Mouse (Mus musculus) limb, embryonic 15.5 days (tissue): ENCODE data around the gene Gatad1. TPM values are rescaled to one million over a fixed set of nuclear protein-coding genes. Genes with fewer than 3 reads are reported as not detected.
"Not testable (repeated sequence)": the region's sequence is repeated elsewhere in the genome, so short reads cannot be mapped to it uniquely, and the experiment has no call there.

Experiments
- ATAC-seq: fragments of 200-750 bp; cut with Nextera tagmentation; 2 replicates; pipeline ENCODE4 v1.8.0; 2017; ENCODE audit warnings: low read depth, moderate TSS enrichment; ENCODE audit not compliant: insufficient number of reproducible peaks, low FRiP score, low TSS enrichment
- H3K27ac ChIP-seq: fragments of 300-500 bp; sonication (generic); 2 replicates; pipeline ENCODE4 v1.5.1; 2015; ENCODE audit warnings: moderate library complexity, mild to moderate bottlenecking, inconsistent platforms
- H3K27me3 ChIP-seq: fragments of 300-500 bp; sonication (generic); 2 replicates; pipeline ENCODE4 v1.6.1; 2015; ENCODE audit warnings: inconsistent platforms
- H3K36me3 ChIP-seq: fragments of 300-500 bp; sonication (generic); 2 replicates; pipeline ENCODE4 v1.6.1; 2015; ENCODE audit warnings: inconsistent platforms
- H3K4me1 ChIP-seq: fragments of 300-500 bp; sonication (generic); 2 replicates; pipeline ENCODE4 v1.6.1; 2015; ENCODE audit warnings: inconsistent platforms
- H3K4me2 ChIP-seq: fragments of 300-500 bp; sonication (generic); 2 replicates; pipeline ENCODE4 v1.6.1; 2015; ENCODE audit warnings: mild to moderate bottlenecking, inconsistent platforms
- H3K4me3 ChIP-seq: fragments of 300-500 bp; sonication (generic); 2 replicates; pipeline ENCODE4 v1.5.1; 2015; ENCODE audit warnings: mild to moderate bottlenecking, inconsistent platforms
- H3K9ac ChIP-seq: fragments of 300-500 bp; sonication (generic); 2 replicates; pipeline ENCODE4 v1.6.1; 2015; ENCODE audit warnings: inconsistent platforms
- H3K9me3 ChIP-seq: fragments of 300-500 bp; sonication (generic); 2 replicates; pipeline ENCODE4 v1.6.1; 2016; ENCODE audit warnings: inconsistent platforms
- WGBS: fragments of 180-500 bp; shearing (Covaris S2); methylation state at CpG from one replicate; pipeline ENCODE4 v1.1.7; 2015; 5-methylcytosine and 5-hydroxymethylcytosine counted together
- polyA plus RNA-seq: library from polyadenylated mRNA; unstranded; fragments of >200 nt; fragmentation: Nextera tagmentation; extraction: Ambion mirVana; gene quantifications from 2 replicates; pipeline ENCODE4 v1.2.1, GENCODE M21; 2015

Gatad1 gene
- polyA plus RNA-seq, 1 experiment from 2014 or later = 49.3 TPM

DNA sequence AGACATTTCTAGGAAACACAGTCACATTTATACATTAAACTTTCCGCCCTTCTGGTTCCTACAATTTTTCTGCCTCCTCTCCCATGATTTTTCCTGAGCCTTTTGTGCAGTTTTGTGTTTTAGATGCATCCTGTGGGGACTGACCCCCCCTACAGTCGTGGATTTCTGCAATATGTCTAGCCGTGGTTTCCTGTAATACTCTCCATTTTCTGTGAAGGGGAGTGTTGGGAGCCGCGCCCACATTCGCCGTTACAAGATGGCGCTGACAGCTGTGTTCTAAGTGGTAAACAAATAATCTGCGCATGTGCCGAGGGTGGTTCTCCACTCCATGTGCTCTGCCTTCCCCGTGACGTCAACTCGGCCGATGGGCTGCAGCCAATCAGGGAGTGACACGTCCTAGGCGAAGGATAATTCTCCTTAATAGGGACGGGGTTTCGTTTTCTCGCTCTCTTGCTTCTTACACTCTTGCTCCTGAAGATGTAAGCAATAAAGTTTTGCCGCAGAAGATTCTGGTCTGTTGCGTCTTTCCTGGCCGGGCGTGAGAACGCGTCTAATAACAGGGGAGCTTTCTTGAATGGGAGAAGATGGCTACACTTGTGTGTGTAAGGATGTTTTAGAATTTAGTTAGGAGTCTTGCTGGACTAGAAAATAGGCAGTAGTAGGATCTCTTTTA, 3.9 kb downstream of the Gatad1 start:
- not testable (repeated sequence) for H3K9me3 ChIP-seq, H3K27me3 ChIP-seq, H3K27ac ChIP-seq, ATAC-seq, H3K4me3 ChIP-seq, H3K9ac ChIP-seq, H3K36me3 ChIP-seq, H3K4me2 ChIP-seq, H3K4me1 ChIP-seq
- WGBS = 91% methylated on average over 16 of the region's 25 CpGs

DNA sequence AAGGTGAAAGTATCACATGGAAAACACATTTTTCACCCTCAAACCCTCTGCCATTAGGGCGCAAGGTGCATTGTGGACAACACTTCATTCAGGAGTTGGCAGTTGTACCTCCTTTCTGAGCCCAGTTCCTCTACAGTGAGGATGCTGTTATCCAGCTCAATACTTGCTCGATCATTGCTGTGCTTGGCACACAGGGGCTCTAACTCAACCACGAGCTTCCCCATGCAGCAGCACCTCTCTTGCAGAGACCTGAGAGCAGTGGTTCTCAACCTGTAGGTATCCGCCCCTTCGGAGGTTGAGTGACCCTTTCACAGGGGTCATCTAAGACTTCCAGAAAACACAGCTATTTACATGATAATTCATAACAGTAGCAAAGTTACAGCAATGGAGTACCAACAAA, 5.4 kb downstream of the Gatad1 start:
- peaks cover under 1% of the 10 kb centered on the region; the same call in 1 of the 2 replicates for H3K4me1 ChIP-seq
- no peak for ATAC-seq
- H3K4me3 ChIP-seq = no peak overlapping the region
- no peaks in the 10 kb centered on the region for H3K27me3 ChIP-seq
- no peak overlapping the region for H3K9ac ChIP-seq
- WGBS = 87% methylated on average over 5 of the region's 5 CpGs
- no peaks in the 10 kb centered on the region for H3K9me3 ChIP-seq
- H3K36me3 ChIP-seq = no peaks in the 10 kb centered on the region
- no peak overlapping the region for H3K4me2 ChIP-seq
- H3K27ac ChIP-seq = no peak overlapping the region

DNA sequence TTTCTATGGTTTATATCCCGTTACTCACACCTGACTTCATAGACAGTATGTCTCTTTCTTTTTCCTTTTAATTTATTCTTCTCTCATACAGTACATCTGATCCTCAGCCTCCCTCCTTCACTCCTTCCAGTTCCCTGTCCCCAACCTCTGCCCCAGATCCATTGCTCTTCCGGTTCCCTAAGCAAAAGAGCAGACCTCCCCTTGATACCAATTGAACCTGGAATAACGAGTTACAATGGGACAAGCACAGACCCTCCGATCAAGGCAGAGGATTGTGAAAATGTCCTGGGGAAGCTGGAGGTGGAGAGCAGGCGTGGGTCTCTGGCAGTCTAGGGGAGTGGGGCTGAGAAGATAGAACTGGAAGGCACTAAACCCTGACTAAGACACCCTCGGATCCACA, 6.1 kb downstream of the Gatad1 start, which contains the start of gene Tmbim7:
Tmbim7 (plus strand) TSS at position 301 of the 400 bp plus-strand sequence.
- H3K4me2 ChIP-seq = no peak within 1 kb of the TSS
- 80% methylated on average over 6 of the region's 6 CpGs for WGBS

DNA sequence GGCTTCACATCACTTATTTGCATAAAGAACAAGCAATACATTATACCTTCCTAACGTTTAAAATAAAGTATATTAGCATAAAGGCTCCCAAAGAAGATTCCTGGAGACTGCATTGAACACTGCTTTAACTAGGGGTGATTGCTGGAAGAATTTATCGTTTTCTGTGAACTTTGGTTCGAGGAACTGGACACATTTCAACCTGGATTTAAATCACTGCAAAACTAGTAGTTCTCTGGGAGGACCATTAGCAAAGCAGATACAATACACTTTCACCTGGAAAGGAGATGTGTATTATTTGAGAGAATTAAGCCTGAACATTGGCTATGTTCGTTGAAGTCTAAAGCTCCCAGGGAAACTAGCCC, 8.2 kb downstream of the Gatad1 start:
- Histone ChIP-seq H3K36me3 (no peaks in the 10 kb centered on the region), H3K4me1 (peaks cover 8% of the 10 kb centered on the region; the same call in 1 of the 2 replicates), H3K9ac (no peak overlapping the region), H3K27ac (no peak overlapping the region), H3K4me2 (no peak overlapping the region), H3K27me3 (no peaks in the 10 kb centered on the region), H3K4me3 (no peak overlapping the region), H3K9me3 (no peaks in the 10 kb centered on the region)
- ATAC-seq = no peak
- 70% methylated on average over 4 of the region's 4 CpGs for WGBS

More for the DNA sequence above, 6.1 kb downstream of the Gatad1 start, which contains the start of gene Tmbim7:
- ATAC-seq = no peak
- H3K36me3 ChIP-seq = no peaks in the 10 kb centered on the region
- H3K9ac ChIP-seq = no peak within 1 kb of the TSS
- no peaks in the 10 kb centered on the region for H3K9me3 ChIP-seq
- peaks cover 3% of the 10 kb centered on the region; the same call in 1 of the 2 replicates for H3K4me1 ChIP-seq
- H3K27me3 ChIP-seq = no peaks in the 10 kb centered on the region
- H3K27ac ChIP-seq = no peak within 1 kb of the TSS
- H3K4me3 ChIP-seq = no peak within 1 kb of the TSS

DNA sequence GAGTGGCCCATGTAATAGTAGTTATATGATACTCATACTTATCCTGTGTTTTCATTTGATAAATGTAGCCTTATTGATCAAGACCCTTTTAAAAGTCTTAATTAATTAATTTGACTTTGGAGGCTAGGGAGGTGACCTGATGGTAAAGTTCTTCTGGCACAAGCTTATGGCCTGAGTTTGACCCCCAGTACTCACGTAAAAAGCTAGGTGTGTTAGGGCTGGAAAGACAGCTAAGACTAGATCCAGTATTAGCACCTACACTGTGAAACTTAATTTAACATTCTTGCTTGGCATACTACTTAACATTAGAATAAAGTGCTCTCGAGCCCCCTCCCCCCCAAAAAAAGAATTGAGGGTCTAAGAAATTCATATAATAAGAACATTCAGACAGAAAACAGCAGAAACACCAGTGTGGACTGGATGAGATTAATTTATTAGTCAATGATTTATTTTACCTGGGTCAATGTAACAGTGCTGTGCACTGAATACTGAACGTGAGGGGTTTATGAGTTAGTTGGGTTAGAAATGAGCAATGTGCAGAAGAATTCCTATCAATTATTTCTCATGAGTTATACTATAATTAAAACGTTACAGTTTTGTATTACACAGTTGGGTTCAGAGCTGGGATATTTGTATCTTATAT, 8.7 kb downstream of the Gatad1 start:
- Histone ChIP-seq H3K4me3 (peak overlapping the region; percentile 94), H3K27ac (no peak overlapping the region; the same call in 1 of the 2 replicates), H3K36me3 (peaks cover 2% of the 10 kb centered on the region; the same call in 1 of the 2 replicates), H3K4me1 (peaks cover 8% of the 10 kb centered on the region; the same call in 1 of the 2 replicates), H3K4me2 (0 out of 2 replicates have a peak overlapping the region, but pooled peaks have one; percentile 12), H3K9me3 (no peaks in the 10 kb centered on the region), H3K9ac (no peak overlapping the region), H3K27me3 (no peaks in the 10 kb centered on the region)
- WGBS = 40% methylated on average over 4 of the region's 4 CpGs
- no peak for ATAC-seq

DNA sequence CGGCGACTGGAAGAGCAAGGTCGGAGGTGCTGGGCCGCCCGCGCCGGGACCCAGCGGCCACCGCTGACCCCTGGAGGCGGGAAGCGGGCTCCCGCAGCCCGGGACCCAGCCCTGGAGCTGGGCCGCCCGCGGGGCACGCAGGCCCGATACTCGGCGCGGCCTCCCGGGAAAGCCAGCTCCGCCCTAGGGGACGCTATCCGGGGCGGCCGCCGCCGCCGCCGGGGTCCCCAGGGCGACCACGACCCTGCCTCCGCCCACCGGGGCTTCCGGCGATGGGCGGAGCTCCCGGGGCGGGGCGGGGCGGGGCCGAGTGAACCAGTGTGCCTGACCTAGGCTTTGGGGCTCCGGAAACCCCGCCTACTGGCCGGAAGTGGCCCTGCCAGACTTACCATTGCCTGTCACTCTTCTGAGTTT, 9.3 kb downstream of the Gatad1 start:
- WGBS = 0% methylated on average over 18 of the region's 46 CpGs
- peak overlapping the region; percentile 93 for H3K27ac ChIP-seq

DNA sequence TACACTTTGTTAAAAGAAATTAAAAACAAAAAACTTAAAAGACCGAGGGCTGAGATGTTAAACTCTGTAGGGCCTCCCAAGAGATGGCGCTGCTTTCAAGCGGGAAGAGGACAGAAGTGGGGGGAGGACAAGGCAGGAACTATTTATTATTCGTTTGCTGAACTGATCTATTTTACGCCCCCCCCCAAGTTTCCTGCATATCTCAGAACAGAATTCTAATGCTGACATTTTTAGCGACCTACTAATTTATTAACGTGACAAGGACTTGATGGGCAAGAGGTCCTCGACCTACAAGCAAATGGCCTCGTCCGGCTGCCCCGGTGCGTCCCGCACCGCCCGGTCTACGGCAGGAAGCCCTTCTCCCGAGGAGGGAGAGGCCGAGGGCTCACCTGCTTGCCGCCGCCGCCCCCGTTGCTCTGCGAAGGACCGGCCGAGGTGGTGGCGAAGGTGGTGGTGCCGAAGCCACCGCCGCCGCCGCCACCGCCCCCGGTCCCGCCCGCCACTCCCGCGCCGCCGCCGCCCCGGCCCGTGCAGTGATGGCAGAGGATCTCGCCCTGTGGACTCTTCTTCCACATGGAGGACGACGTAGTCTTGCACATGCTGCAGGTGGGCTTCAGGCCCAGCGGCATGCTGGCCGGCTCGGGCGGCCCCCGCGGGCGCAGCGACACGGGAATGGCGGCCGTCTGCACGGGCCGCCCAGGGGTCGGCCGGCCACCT, 9.8 kb downstream of the Gatad1 start:
- H3K9me3 ChIP-seq = no peaks in the 10 kb centered on the region
- peaks cover 8% of the 10 kb centered on the region; the same call in 1 of the 2 replicates for H3K4me1 ChIP-seq
- ATAC-seq = peak; percentile 59
- under 1% methylated on average over 52 of the region's 60 CpGs for WGBS
- peak overlapping the region; percentile 93 for H3K27ac ChIP-seq
- peak overlapping the region; percentile 86 for H3K9ac ChIP-seq
- peaks cover 4% of the 10 kb centered on the region; the same call in 1 of the 2 replicates for H3K36me3 ChIP-seq
- peak overlapping the region; percentile 94 for H3K4me3 ChIP-seq
- no peaks in the 10 kb centered on the region for H3K27me3 ChIP-seq
- H3K4me2 ChIP-seq = peak overlapping the region; percentile 56

More for the DNA sequence above, 9.3 kb downstream of the Gatad1 start:
- Histone ChIP-seq H3K9ac (peak overlapping the region; percentile 86), H3K9me3 (no peaks in the 10 kb centered on the region), H3K4me2 (peak overlapping the region; percentile 56), H3K36me3 (peaks cover 4% of the 10 kb centered on the region; the same call in 1 of the 2 replicates), H3K4me1 (peaks cover 8% of the 10 kb centered on the region; the same call in 1 of the 2 replicates), H3K27me3 (no peaks in the 10 kb centered on the region), H3K4me3 (peak overlapping the region; percentile 94)
- ATAC-seq = peak; percentile 93

DNA sequence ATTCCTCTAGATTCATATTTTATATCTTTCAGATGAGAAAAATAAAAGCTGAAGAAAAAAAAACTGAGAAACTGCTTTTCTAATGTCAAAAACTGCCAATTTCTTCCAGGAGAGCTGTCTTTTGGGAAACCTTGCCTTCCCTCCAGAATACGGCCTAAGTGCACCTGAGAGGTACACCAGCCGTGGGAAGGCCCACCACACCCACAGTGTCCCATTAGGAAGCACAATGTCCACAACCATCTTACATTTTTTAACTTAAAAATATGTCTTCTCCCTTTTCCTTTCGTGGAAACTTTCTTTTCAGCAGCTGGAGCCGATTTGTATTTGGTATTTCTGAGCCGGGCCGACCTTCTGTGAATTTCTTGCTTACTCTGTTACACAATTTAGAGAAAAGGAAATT, 10.4 kb downstream of the Gatad1 start:
- H3K4me1 ChIP-seq = peaks cover 8% of the 10 kb centered on the region; the same call in 1 of the 2 replicates
- peak overlapping the region; percentile 56 for H3K4me2 ChIP-seq
- H3K27me3 ChIP-seq = no peaks in the 10 kb centered on the region
- 0 out of 2 replicates have a peak overlapping the region, but pooled peaks have one; percentile 23 for H3K9ac ChIP-seq
- H3K36me3 ChIP-seq = peaks cover 10% of the 10 kb centered on the region; the same call in 1 of the 2 replicates
- H3K9me3 ChIP-seq = no peaks in the 10 kb centered on the region
- no peak for ATAC-seq
- 18% methylated on average over 6 of the region's 6 CpGs for WGBS
- peak overlapping the region; percentile 94 for H3K4me3 ChIP-seq
- 0 out of 2 replicates have a peak overlapping the region, but pooled peaks have one; percentile 93 for H3K27ac ChIP-seq

DNA sequence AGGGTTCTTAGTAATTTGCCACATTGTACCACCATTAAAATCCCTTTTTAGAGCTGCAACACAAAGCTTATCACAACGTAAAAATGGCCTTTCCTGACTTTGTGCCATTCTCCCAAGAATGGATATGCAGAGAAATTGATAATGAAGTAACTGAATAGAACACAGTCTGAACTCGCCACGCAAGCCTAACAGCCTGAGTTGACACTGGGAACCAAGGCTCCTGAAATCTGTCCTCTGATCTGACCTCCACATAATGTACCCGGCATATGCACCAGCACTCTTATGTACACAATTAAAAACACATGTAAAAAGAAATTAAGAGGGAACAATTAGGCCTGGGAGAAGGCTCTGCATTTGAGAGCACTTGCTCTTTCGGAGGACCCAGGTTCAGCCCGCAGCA, 11.7 kb downstream of the Gatad1 start:
- Histone ChIP-seq H3K27me3 (no peaks in the 10 kb centered on the region), H3K27ac (no peak overlapping the region), H3K36me3 (peaks cover 19% of the 10 kb centered on the region), H3K9me3 (no peaks in the 10 kb centered on the region), H3K9ac (no peak overlapping the region), H3K4me3 (no peak overlapping the region), H3K4me1 (peaks cover 8% of the 10 kb centered on the region; the same call in 1 of the 2 replicates), H3K4me2 (no peak overlapping the region)
- 50% methylated on average over 6 of the region's 6 CpGs for WGBS
- no peak for ATAC-seq

DNA sequence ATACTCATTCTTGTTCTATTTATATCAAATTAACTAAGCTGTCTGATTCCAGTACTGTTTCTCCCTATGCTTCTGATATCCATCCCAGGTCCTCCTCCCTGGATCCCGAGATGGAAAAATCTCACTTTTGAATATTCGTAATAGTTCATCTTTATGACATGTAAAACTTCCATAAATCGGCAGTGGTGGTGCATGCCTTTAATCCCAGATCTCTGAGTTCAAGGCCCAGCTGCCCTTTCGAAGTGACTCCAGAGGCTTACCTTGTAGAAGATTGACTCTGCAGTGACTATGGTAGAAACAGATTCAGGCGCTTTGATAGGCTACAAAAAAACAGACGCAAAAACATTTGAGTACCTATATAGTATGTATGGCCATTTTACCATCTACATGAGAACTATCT, 12.4 kb downstream of the Gatad1 start:
- H3K9ac ChIP-seq = no peak overlapping the region
- ATAC-seq = no peak
- peaks cover 8% of the 10 kb centered on the region; the same call in 1 of the 2 replicates for H3K4me1 ChIP-seq
- WGBS = 89% methylated on average over 6 of the region's 6 CpGs
- peaks cover 22% of the 10 kb centered on the region for H3K36me3 ChIP-seq
- H3K27me3 ChIP-seq = no peaks in the 10 kb centered on the region
- H3K4me2 ChIP-seq = no peak overlapping the region
- no peak overlapping the region for H3K27ac ChIP-seq
- no peaks in the 10 kb centered on the region for H3K9me3 ChIP-seq
- no peak overlapping the region for H3K4me3 ChIP-seq

DNA sequence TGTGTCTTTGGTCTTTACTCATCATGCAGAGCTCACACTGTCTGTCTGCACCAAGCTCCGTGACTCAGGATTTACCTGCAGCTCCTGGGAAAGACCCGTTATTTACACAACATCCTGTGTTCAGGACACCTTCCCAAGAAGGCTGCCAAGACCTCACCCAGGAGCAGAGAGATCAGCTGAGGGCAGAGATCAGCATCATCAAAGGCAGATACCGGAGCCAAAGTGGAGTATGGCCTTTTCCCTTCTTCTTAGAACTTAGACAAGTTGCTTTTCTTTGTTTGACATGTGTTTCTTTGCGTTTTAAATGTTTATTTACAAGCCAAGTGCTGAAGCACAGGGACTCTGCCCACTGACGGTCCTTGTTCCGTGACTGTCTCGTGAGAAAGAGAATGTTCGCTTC, 21.7 kb downstream of the Gatad1 start:
- H3K4me1 ChIP-seq = no peaks in the 10 kb centered on the region; the same call in 1 of the 2 replicates
- ATAC-seq = no peak
- H3K9ac ChIP-seq = no peak overlapping the region
- no peak overlapping the region for H3K4me3 ChIP-seq
- H3K27ac ChIP-seq = no peak overlapping the region
- H3K9me3 ChIP-seq = no peaks in the 10 kb centered on the region
- 78% methylated on average over 8 of the region's 8 CpGs for WGBS
- H3K4me2 ChIP-seq = no peak overlapping the region
- no peaks in the 10 kb centered on the region for H3K27me3 ChIP-seq
- H3K36me3 ChIP-seq = peaks cover 26% of the 10 kb centered on the region
